Mouse (Mus musculus) liver, embryonic 15.5 days (tissue): ENCODE data around the gene Samd4b. TPM values are rescaled to one million over a fixed set of nuclear protein-coding genes. Genes with fewer than 3 reads are reported as not detected.

Source experiments
- ATAC-seq: fragments of 200-750 bp; cut with Nextera tagmentation; 2 replicates; pipeline ENCODE4 v1.8.0; 2017; ENCODE audit warnings: moderate number of reproducible peaks, mild to moderate bottlenecking, moderate library complexity; ENCODE audit not compliant: insufficient read depth
- H3K27ac ChIP-seq: fragments of 300-500 bp; sonication (generic); replicated peaks from 2 replicates; pipeline ENCODE4 v1.5.1; 2015; ENCODE audit warnings: mild to moderate bottlenecking, inconsistent platforms
- H3K27me3 ChIP-seq: fragments of 300-500 bp; sonication (generic); 2 replicates; pipeline ENCODE4 v1.6.1; 2015; ENCODE audit warnings: mild to moderate bottlenecking, inconsistent platforms
- H3K36me3 ChIP-seq: fragments of 300-500 bp; sonication (generic); replicated peaks from 2 replicates; pipeline ENCODE4 v1.6.1; 2015; ENCODE audit warnings: moderate library complexity, mild to moderate bottlenecking, inconsistent platforms
- H3K4me1 ChIP-seq: fragments of 300-500 bp; sonication (generic); replicated peaks from 2 replicates; pipeline ENCODE4 v1.6.1; 2015; ENCODE audit warnings: inconsistent platforms
- H3K4me2 ChIP-seq: fragments of 300-500 bp; sonication (generic); 2 replicates; pipeline ENCODE4 v1.6.1; 2015; ENCODE audit warnings: moderate library complexity, mild to moderate bottlenecking, inconsistent platforms
- H3K4me3 ChIP-seq: fragments of 300-500 bp; sonication (generic); replicated peaks from 2 replicates; pipeline ENCODE4 v1.5.1; 2015; ENCODE audit warnings: mild to moderate bottlenecking, inconsistent platforms
- H3K9ac ChIP-seq: fragments of 300-500 bp; sonication (generic); 2 replicates; pipeline ENCODE4 v1.6.1; 2015; ENCODE audit warnings: moderate library complexity, mild to moderate bottlenecking, inconsistent platforms
- H3K9me3 ChIP-seq: fragments of 300-500 bp; sonication (generic); replicated peaks from 2 replicates; pipeline ENCODE4 v1.6.1; 2016; ENCODE audit warnings: inconsistent platforms
- WGBS: fragments of 180-500 bp; shearing (Covaris S2); methylation state at CpG from one replicate; pipeline ENCODE4 v1.1.7; 2015; ENCODE audit warnings: mixed read lengths; ENCODE audit not compliant: insufficient replicate concordance; 5-methylcytosine and 5-hydroxymethylcytosine counted together
- polyA plus RNA-seq: library from polyadenylated mRNA; unstranded; fragments of >200 nt; fragmentation: Nextera tagmentation; extraction: Ambion mirVana; gene quantifications from 2 replicates; pipeline ENCODE4 v1.2.1, GENCODE M21; 2015

Samd4b gene
- polyA plus RNA-seq, 1 experiment from 2014 or later = 5.6 TPM

- H3K4me2 ChIP-seq = peak overlapping the region; percentile 95
- peak overlapping the region; percentile 94 for H3K27ac ChIP-seq
- no peaks in the 10 kb centered on the region for H3K9me3 ChIP-seq
- peak overlapping the region; percentile 57 for H3K4me3 ChIP-seq
- peaks cover 13% of the 10 kb centered on the region for H3K27me3 ChIP-seq
- H3K9ac ChIP-seq = peak overlapping the region; percentile 67
- H3K36me3 ChIP-seq = peaks cover 9% of the 10 kb centered on the region
- peaks cover 92% of the 10 kb centered on the region for H3K4me1 ChIP-seq
- WGBS = under 1% methylated on average over 36 of the region's 36 CpGs
- ATAC-seq = peak; percentile 39
Observed at GRCm38 (mm10) chr7:28375176-28375921, 222.6 kb downstream of the Samd4b start.

GRCm38 (mm10) chr7:28374647-28375046, 223.3 kb downstream of the Samd4b start:
- H3K9ac ChIP-seq = 0 out of 2 replicates have a peak overlapping the region, but pooled peaks have one; percentile 67
- H3K36me3 ChIP-seq = peaks cover 9% of the 10 kb centered on the region
- peak overlapping the region; percentile 94 for H3K27ac ChIP-seq
- H3K4me2 ChIP-seq = peak overlapping the region; percentile 95
- no peak for ATAC-seq
- H3K4me1 ChIP-seq = peaks cover 91% of the 10 kb centered on the region
- peaks cover 16% of the 10 kb centered on the region for H3K27me3 ChIP-seq
- WGBS = 53% methylated on average over 10 of the region's 10 CpGs
- H3K4me3 ChIP-seq = peak overlapping the region; percentile 57
- no peaks in the 10 kb centered on the region for H3K9me3 ChIP-seq

- Histone ChIP-seq H3K9me3 (no peaks in the 10 kb centered on the region), H3K36me3 (peaks cover 9% of the 10 kb centered on the region), H3K9ac (no peak overlapping the region), H3K27ac (peak overlapping the region; percentile 94; the same call in 1 of the 2 replicates), H3K4me2 (no peak overlapping the region; the same call in 1 of the 2 replicates), H3K4me1 (peaks cover 85% of the 10 kb centered on the region), H3K4me3 (no peak overlapping the region), H3K27me3 (peaks cover 16% of the 10 kb centered on the region)
- WGBS = 74% methylated on average over 7 of the region's 7 CpGs
- ATAC-seq = no peak
Observed at GRCm38 (mm10) chr7:28373891-28374495, 224.0 kb downstream of the Samd4b start.

- Histone ChIP-seq H3K4me3 (peak overlapping the region; percentile 71), H3K4me1 (peaks cover 76% of the 10 kb centered on the region), H3K36me3 (peaks cover 9% of the 10 kb centered on the region), H3K27me3 (peaks cover 16% of the 10 kb centered on the region), H3K4me2 (peak overlapping the region; percentile 95), H3K9ac (0 out of 2 replicates have a peak overlapping the region, but pooled peaks have one; percentile 30), H3K27ac (peak overlapping the region; percentile 82), H3K9me3 (no peaks in the 10 kb centered on the region)
- peak; percentile 1; the same call in 1 of the 2 replicates for ATAC-seq
- 1% methylated on average over 9 of the region's 9 CpGs for WGBS
Observed at GRCm38 (mm10) chr7:28373131-28373581, 224.8 kb downstream of the Samd4b start.

GRCm38 (mm10) chr7:28372251-28373108, 225.5 kb downstream of the Samd4b start, which contains the start of gene Plekhg2:
TSS of gene Plekhg2 (minus strand) at chr7:28372599.
- Histone ChIP-seq H3K9me3 (no peaks in the 10 kb centered on the region), H3K36me3 (peaks cover 2% of the 10 kb centered on the region), H3K27ac (peak within 1 kb of the TSS; percentile 82), H3K4me1 (peaks cover 70% of the 10 kb centered on the region), H3K4me3 (peak within 1 kb of the TSS; percentile 71), H3K4me2 (peak within 1 kb of the TSS; percentile 95), H3K9ac (peak within 1 kb of the TSS; percentile 68), H3K27me3 (peaks cover 16% of the 10 kb centered on the region)
- peak; percentile 83 for ATAC-seq
- under 1% methylated on average over 66 of the region's 66 CpGs for WGBS

- Histone ChIP-seq H3K9ac (peak overlapping the region; percentile 68), H3K4me3 (peak overlapping the region; percentile 71), H3K27ac (peak overlapping the region; percentile 82), H3K4me1 (peaks cover 61% of the 10 kb centered on the region), H3K27me3 (peaks cover 16% of the 10 kb centered on the region), H3K4me2 (peak overlapping the region; percentile 95), H3K9me3 (no peaks in the 10 kb centered on the region), H3K36me3 (0 out of 2 replicates have a peak, but pooled peaks cover 4% of the 10 kb centered on the region)
- no peak for ATAC-seq
- 1% methylated on average over 43 of the region's 43 CpGs for WGBS
Observed at GRCm38 (mm10) chr7:28371514-28371989, 226.4 kb downstream of the Samd4b start.

GRCm38 (mm10) chr7:28370977-28371513, 226.9 kb downstream of the Samd4b start:
- Histone ChIP-seq H3K27me3 (peaks cover 16% of the 10 kb centered on the region), H3K36me3 (0 out of 2 replicates have a peak, but pooled peaks cover 4% of the 10 kb centered on the region), H3K27ac (peak overlapping the region; percentile 82; the same call in 1 of the 2 replicates), H3K4me3 (peak overlapping the region; percentile 71), H3K9me3 (no peaks in the 10 kb centered on the region), H3K4me1 (peaks cover 56% of the 10 kb centered on the region), H3K4me2 (peak overlapping the region; percentile 95), H3K9ac (peak overlapping the region; percentile 68)
- 14% methylated on average over 11 of the region's 11 CpGs for WGBS
- ATAC-seq = no peak

- Histone ChIP-seq H3K9ac (no peak overlapping the region), H3K4me3 (no peak overlapping the region), H3K4me1 (peaks cover 46% of the 10 kb centered on the region), H3K36me3 (0 out of 2 replicates have a peak, but pooled peaks cover 4% of the 10 kb centered on the region), H3K27ac (no peak overlapping the region), H3K4me2 (0 out of 2 replicates have a peak overlapping the region, but pooled peaks have one; percentile 95), H3K9me3 (no peaks in the 10 kb centered on the region), H3K27me3 (peaks cover 16% of the 10 kb centered on the region)
- no peak for ATAC-seq
- WGBS = 83% methylated on average over 14 of the region's 14 CpGs
Observed at GRCm38 (mm10) chr7:28370051-28370450, 227.9 kb downstream of the Samd4b start.

GRCm38 (mm10) chr7:28368276-28368920, 229.5 kb downstream of the Samd4b start:
- Histone ChIP-seq H3K9ac (no peak overlapping the region), H3K4me2 (no peak overlapping the region), H3K27me3 (peaks cover 16% of the 10 kb centered on the region), H3K9me3 (no peaks in the 10 kb centered on the region), H3K36me3 (0 out of 2 replicates have a peak, but pooled peaks cover 9% of the 10 kb centered on the region), H3K4me1 (peaks cover 30% of the 10 kb centered on the region), H3K4me3 (no peak overlapping the region), H3K27ac (no peak overlapping the region)
- 82% methylated on average over 16 of the region's 16 CpGs for WGBS
- no peak for ATAC-seq
